Mouse (Mus musculus) liver, embryonic 13.5 days (tissue): ENCODE data around the gene BC049352. TPM values are rescaled to one million over a fixed set of nuclear protein-coding genes. Genes with fewer than 3 reads are reported as not detected.

Source experiments
- ATAC-seq: fragments of 200-750 bp; cut with Nextera tagmentation; 2 replicates; pipeline ENCODE4 v1.8.0; 2017; ENCODE audit warnings: low read depth, mild to moderate bottlenecking, moderate number of reproducible peaks, moderate library complexity
- DNase-seq: peaks from one replicate; pipeline ENCODE4 v3.0.0; 2022
- H3K27ac ChIP-seq: fragments of 300-500 bp; sonication (generic); 2 replicates; pipeline ENCODE4 v1.5.1; 2015; ENCODE audit warnings: moderate library complexity, mild to moderate bottlenecking, inconsistent platforms
- H3K27me3 ChIP-seq: fragments of 300-500 bp; sonication (generic); 2 replicates; pipeline ENCODE4 v1.6.1; 2015; ENCODE audit warnings: mild to moderate bottlenecking, inconsistent platforms
- H3K36me3 ChIP-seq: fragments of 300-500 bp; sonication (generic); 2 replicates; pipeline ENCODE4 v1.6.1; 2015; ENCODE audit warnings: mild to moderate bottlenecking, inconsistent platforms
- H3K4me1 ChIP-seq: fragments of 300-500 bp; sonication (generic); replicated peaks from 2 replicates; pipeline ENCODE4 v1.6.1; 2015; ENCODE audit warnings: inconsistent platforms
- H3K4me2 ChIP-seq: fragments of 300-500 bp; sonication (generic); 2 replicates; pipeline ENCODE4 v1.6.1; 2015; ENCODE audit warnings: inconsistent platforms, mild to moderate bottlenecking, moderate library complexity
- H3K4me3 ChIP-seq: fragments of 300-500 bp; sonication (generic); replicated peaks from 2 replicates; pipeline ENCODE4 v1.5.1; 2015; ENCODE audit warnings: mild to moderate bottlenecking, inconsistent platforms
- H3K9ac ChIP-seq: fragments of 300-500 bp; sonication (generic); 2 replicates; pipeline ENCODE4 v1.6.1; 2015; ENCODE audit warnings: mild to moderate bottlenecking, inconsistent platforms
- H3K9me3 ChIP-seq: fragments of 300-500 bp; sonication (generic); replicated peaks from 2 replicates; pipeline ENCODE4 v1.6.1; 2016; ENCODE audit warnings: inconsistent platforms
- WGBS: fragments of 180-500 bp; shearing (Covaris S2); methylation state at CpG from one replicate; pipeline ENCODE4 v1.1.7; 2015; ENCODE audit not compliant: insufficient replicate concordance; 5-methylcytosine and 5-hydroxymethylcytosine counted together
- polyA plus RNA-seq: library from polyadenylated mRNA; unstranded; fragments of >200 nt; fragmentation: Nextera tagmentation; extraction: Ambion mirVana; gene quantifications from 2 replicates; pipeline ENCODE4 v1.2.1, GENCODE M21; 2015

BC049352 gene
- polyA plus RNA-seq, 1 experiment from 2014 or later, result 0.09 TPM

- DNase-seq (no peak), ATAC-seq (no peak)
- no peaks in the 10 kb centered on the region for H3K36me3 ChIP-seq
- peaks cover 20% of the 10 kb centered on the region for H3K27me3 ChIP-seq
- no peak overlapping the region for H3K9ac ChIP-seq
- H3K27ac ChIP-seq, result no peak overlapping the region
- H3K4me1 ChIP-seq, result no peaks in the 10 kb centered on the region
- no peak overlapping the region for H3K4me2 ChIP-seq
- no peaks in the 10 kb centered on the region for H3K9me3 ChIP-seq
- 52% methylated on average over 7 of the region's 7 CpGs for WGBS
- H3K4me3 ChIP-seq, result no peak overlapping the region
These were observed 28.4 kb upstream of the BC049352 start for GRCm38 (mm10) chr9:45153361-45153760.

DNA sequence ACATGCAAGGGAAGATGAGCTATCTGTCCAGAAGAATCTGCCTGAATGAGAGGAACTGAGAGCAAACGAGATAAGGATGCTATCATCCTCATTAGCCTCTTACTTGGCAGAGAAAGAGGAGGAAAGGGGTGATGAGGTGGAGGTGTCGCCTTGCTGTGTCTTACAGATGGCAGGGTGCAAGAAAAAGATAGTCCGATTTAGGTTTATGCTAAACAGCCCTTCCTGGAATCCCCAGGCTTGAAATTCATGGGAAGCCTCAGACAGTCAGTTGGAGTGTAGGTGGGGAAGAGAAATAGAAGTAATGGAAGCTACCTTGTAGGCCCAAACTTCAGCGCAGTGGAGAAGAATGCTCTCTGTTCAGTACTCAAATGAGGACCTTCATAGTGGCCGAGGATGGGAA lies 13.9 kb upstream of the BC049352 start:
- Histone ChIP-seq H3K9me3 (0 out of 2 replicates have a peak, but pooled peaks cover 5% of the 10 kb centered on the region), H3K9ac (no peak overlapping the region), H3K36me3 (no peaks in the 10 kb centered on the region), H3K27ac (no peak overlapping the region), H3K27me3 (no peaks in the 10 kb centered on the region), H3K4me3 (no peak overlapping the region), H3K4me1 (no peaks in the 10 kb centered on the region), H3K4me2 (no peak overlapping the region)
- 42% methylated on average over 5 of the region's 5 CpGs for WGBS
- ATAC-seq, result no peak
- DNase-seq, result no peak

DNA sequence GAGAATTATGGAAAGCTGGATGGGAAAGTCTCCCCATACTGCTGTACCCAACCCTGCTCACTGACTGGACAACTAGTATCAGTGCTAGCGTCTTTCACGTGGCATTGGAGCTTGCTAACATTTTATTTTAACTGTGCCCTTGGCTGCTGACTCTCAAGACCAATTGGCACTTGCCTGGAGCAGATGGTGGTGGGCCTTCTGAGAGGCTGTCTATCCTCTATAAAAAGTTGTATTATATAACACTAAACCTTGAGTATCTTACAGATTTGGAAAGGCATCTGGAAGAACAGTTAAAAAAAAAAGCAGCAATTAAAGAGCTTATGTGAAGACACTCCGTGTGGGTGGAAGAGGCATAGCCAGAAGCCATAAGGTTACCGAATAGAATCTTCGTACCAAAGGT lies 11.7 kb upstream of the BC049352 start:
- DNase-seq (no peak), ATAC-seq (no peak)
- H3K27me3 ChIP-seq, result no peaks in the 10 kb centered on the region
- H3K36me3 ChIP-seq, result no peaks in the 10 kb centered on the region
- no peak overlapping the region for H3K4me2 ChIP-seq
- H3K9me3 ChIP-seq, result 0 out of 2 replicates have a peak, but pooled peaks cover 5% of the 10 kb centered on the region
- H3K4me3 ChIP-seq, result no peak overlapping the region
- H3K4me1 ChIP-seq, result no peaks in the 10 kb centered on the region
- no peak overlapping the region for H3K9ac ChIP-seq
- no peak overlapping the region for H3K27ac ChIP-seq
- 70% methylated on average over 5 of the region's 5 CpGs for WGBS

- H3K36me3 ChIP-seq, result no peaks in the 10 kb centered on the region
- no peak for DNase-seq
- H3K9me3 ChIP-seq, result 0 out of 2 replicates have a peak, but pooled peaks cover 5% of the 10 kb centered on the region
- no peak for ATAC-seq
- no peak overlapping the region for H3K9ac ChIP-seq
- WGBS, result 44% methylated on average over 1 of the region's 1 CpGs
- H3K27me3 ChIP-seq, result no peaks in the 10 kb centered on the region
- no peak overlapping the region for H3K27ac ChIP-seq
- no peak overlapping the region for H3K4me2 ChIP-seq
- H3K4me1 ChIP-seq, result no peaks in the 10 kb centered on the region
- no peak overlapping the region for H3K4me3 ChIP-seq
These were observed 10.7 kb upstream of the BC049352 start for GRCm38 (mm10) chr9:45171073-45171610.

GRCm38 (mm10) chr9:45173475-45173874 lies 8.3 kb upstream of the BC049352 start:
- 56% methylated on average over 3 of the region's 3 CpGs for WGBS

GRCm38 (mm10) chr9:45179282-45179681 lies 2.5 kb upstream of the BC049352 start:
- no peaks in the 10 kb centered on the region for H3K36me3 ChIP-seq
- no peak overlapping the region for H3K27ac ChIP-seq
- H3K27me3 ChIP-seq, result no peaks in the 10 kb centered on the region
- ATAC-seq, result no peak
- H3K4me2 ChIP-seq, result no peak overlapping the region
- no peak overlapping the region for H3K4me3 ChIP-seq
- WGBS, result 63% methylated on average over 5 of the region's 5 CpGs
- H3K4me1 ChIP-seq, result peaks cover 5% of the 10 kb centered on the region; the same call in 1 of the 2 replicates
- no peaks in the 10 kb centered on the region for H3K9me3 ChIP-seq
- no peak for DNase-seq
- no peak overlapping the region for H3K9ac ChIP-seq

More at GRCm38 (mm10) chr9:45173475-45173874, 8.3 kb upstream of the BC049352 start:
- Histone ChIP-seq H3K4me1 (no peaks in the 10 kb centered on the region), H3K4me3 (no peak overlapping the region), H3K9ac (no peak overlapping the region), H3K9me3 (0 out of 2 replicates have a peak, but pooled peaks cover 5% of the 10 kb centered on the region), H3K27ac (no peak overlapping the region), H3K4me2 (no peak overlapping the region), H3K36me3 (no peaks in the 10 kb centered on the region), H3K27me3 (no peaks in the 10 kb centered on the region)
- DNase-seq (no peak), ATAC-seq (no peak)

- no peak overlapping the region for H3K27ac ChIP-seq
- no peak for ATAC-seq
- peaks cover 5% of the 10 kb centered on the region; the same call in 1 of the 2 replicates for H3K4me1 ChIP-seq
- H3K27me3 ChIP-seq, result no peaks in the 10 kb centered on the region
- WGBS, result 28% methylated on average over 3 of the region's 3 CpGs
- no peaks in the 10 kb centered on the region for H3K9me3 ChIP-seq
- DNase-seq, result no peak
- H3K9ac ChIP-seq, result no peak overlapping the region
- H3K4me2 ChIP-seq, result no peak overlapping the region
- H3K36me3 ChIP-seq, result no peaks in the 10 kb centered on the region
- no peak overlapping the region for H3K4me3 ChIP-seq
These were observed 714 bp downstream of the BC049352 start for GRCm38 (mm10) chr9:45182521-45182920.

GRCm38 (mm10) chr9:45183266-45183665 lies 1.5 kb downstream of the BC049352 start:
- no peaks in the 10 kb centered on the region for H3K36me3 ChIP-seq
- peaks cover 5% of the 10 kb centered on the region; the same call in 1 of the 2 replicates for H3K4me1 ChIP-seq
- DNase-seq (no peak), ATAC-seq (no peak)
- whole genome bisulfite sequencing, result 57% methylated on average over 6 of the region's 6 CpGs
- no peak overlapping the region for H3K27ac ChIP-seq
- H3K9ac ChIP-seq, result no peak overlapping the region
- H3K9me3 ChIP-seq, result no peaks in the 10 kb centered on the region
- H3K4me2 ChIP-seq, result no peak overlapping the region
- no peak overlapping the region for H3K4me3 ChIP-seq
- H3K27me3 ChIP-seq, result no peaks in the 10 kb centered on the region

- Histone ChIP-seq H3K9ac (no peak overlapping the region), H3K4me1 (peaks cover 5% of the 10 kb centered on the region; the same call in 1 of the 2 replicates), H3K9me3 (no peaks in the 10 kb centered on the region), H3K36me3 (no peaks in the 10 kb centered on the region), H3K27me3 (no peaks in the 10 kb centered on the region), H3K4me2 (no peak overlapping the region), H3K27ac (no peak overlapping the region), H3K4me3 (no peak overlapping the region)
- DNase-seq, result no peak
- ATAC-seq, result no peak
- WGBS, result 65% methylated on average over 4 of the region's 4 CpGs
These were observed 3.4 kb downstream of the BC049352 start for GRCm38 (mm10) chr9:45185250-45185649.

DNA sequence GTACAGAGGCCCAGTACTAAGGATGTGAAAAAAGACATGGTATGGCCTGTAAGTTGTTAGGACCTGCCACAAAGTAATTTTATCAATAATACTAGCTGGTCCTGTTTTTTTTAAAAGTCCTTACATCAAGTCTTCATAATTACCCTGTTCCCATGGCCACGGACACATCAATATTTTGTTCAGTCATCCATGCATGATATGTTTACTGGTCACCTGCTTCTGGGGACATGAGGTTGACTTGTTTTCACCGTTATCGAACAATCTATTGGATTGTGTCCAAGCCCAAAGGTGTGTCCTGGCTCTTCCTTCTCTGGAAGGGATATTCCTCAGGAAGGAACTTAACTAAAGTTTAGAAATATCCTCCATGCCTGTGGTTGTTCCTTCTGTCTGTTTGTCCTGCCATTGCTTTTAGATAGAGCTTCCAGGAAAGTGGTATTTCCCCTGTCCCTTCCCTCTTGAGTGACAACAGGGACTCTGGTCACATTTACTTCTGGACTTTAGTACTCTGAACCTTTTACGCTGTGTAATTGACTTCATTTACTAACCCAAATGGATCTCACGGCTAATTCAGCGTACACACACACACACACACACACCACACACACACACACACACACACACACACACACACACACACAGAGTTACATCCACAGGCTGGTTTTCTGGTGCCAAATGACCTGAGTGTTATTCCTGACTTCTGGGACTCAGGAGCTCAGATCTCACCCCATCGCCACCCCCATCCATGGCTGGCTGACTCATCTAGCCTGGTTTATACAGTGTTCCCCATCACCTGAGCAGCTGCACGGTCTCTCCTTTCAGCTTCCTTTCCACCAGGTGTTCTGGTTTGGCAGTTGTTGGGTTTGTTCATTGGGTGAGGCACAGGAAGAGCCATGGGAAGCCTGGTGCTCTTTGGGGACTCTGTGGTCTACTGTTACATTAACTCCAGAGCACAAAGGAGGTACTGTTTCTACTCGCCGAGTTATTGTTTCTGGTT lies 7.1 kb downstream of the BC049352 start:
- Histone ChIP-seq H3K27ac (no peak overlapping the region), H3K4me2 (no peak overlapping the region), H3K27me3 (no peaks in the 10 kb centered on the region; the same call in 1 of the 2 replicates), H3K36me3 (no peaks in the 10 kb centered on the region), H3K9ac (no peak overlapping the region), H3K9me3 (no peaks in the 10 kb centered on the region), H3K4me3 (no peak overlapping the region), H3K4me1 (no peaks in the 10 kb centered on the region)
- 72% methylated on average over 10 of the region's 10 CpGs for WGBS
- no peak for DNase-seq
- ATAC-seq, result no peak

GRCm38 (mm10) chr9:45189661-45190174 lies 7.9 kb downstream of the BC049352 start:
- whole genome bisulfite sequencing, result 53% methylated on average over 4 of the region's 4 CpGs
- Histone ChIP-seq H3K4me2 (no peak overlapping the region), H3K27ac (no peak overlapping the region), H3K4me1 (no peaks in the 10 kb centered on the region), H3K9ac (no peak overlapping the region), H3K4me3 (no peak overlapping the region), H3K27me3 (no peaks in the 10 kb centered on the region; the same call in 1 of the 2 replicates), H3K36me3 (no peaks in the 10 kb centered on the region), H3K9me3 (no peaks in the 10 kb centered on the region)
- no peak for DNase-seq
- ATAC-seq, result no peak
